Mouse (Mus musculus) left cerebral cortex, adult 8-10 months (tissue): ENCODE measurements around the gene Kcnt2. TPM values are rescaled to one million over a fixed set of nuclear protein-coding genes. Genes with fewer than 3 reads are reported as not detected.

Source experiments
- total RNA-seq, 4 experiments: library from RNA; stranded (reverse); gene quantifications; 2 replicates each; pipeline ENCODE4 v1.2.4; 2022

The Kcnt2 gene
- total RNA-seq, 4 experiments from 2014 or later: 41.9 to 50.3 (median 45.8) TPM

Other genes with a start within 250 kb of the Kcnt2 start
- 10 to 100 TPM; 17.1 to 31.1 (median 25.2) TPM for gene Cfh, start 62.4 kb upstream of the Kcnt2 start, total RNA-seq